Mouse (Mus musculus) myocyte (in vitro differentiated cells): ENCODE results near the gene Tmem206. TPM values are rescaled to one million over a fixed set of nuclear protein-coding genes. Genes with fewer than 3 reads are reported as not detected.

Experiments
- H3K27me3 ChIP-seq: one replicate; pipeline ENCODE4 v1.6.1; 2011; ENCODE audit not compliant: control insufficient read depth, insufficient read depth, insufficient read length
- H3K36me3 ChIP-seq: one replicate; pipeline ENCODE4 v1.6.1; 2011; ENCODE audit not compliant: control insufficient read depth, insufficient read depth
- H3K4me2 ChIP-seq: one replicate; pipeline ENCODE4 v1.6.1; 2011; ENCODE audit warnings: low read depth, control low read depth
- H3K4me3 ChIP-seq: one replicate; pipeline ENCODE4 v1.5.1; 2011; ENCODE audit warnings: mild to moderate bottlenecking, control low read depth, moderate library complexity
- H3K79me2 ChIP-seq: one replicate; pipeline ENCODE4 v1.6.1; 2011; ENCODE audit not compliant: control insufficient read depth, insufficient read depth
- H3ac ChIP-seq: one replicate; pipeline ENCODE4 v1.6.1; 2011; ENCODE audit not compliant: control insufficient read depth, insufficient read length
- CEBPB ChIP-seq: IDR thresholded peaks from 2 replicates; pipeline ENCODE4 v1.6.1; 2011; ENCODE audit warnings: mild to moderate bottlenecking, moderate library complexity; ENCODE audit not compliant: poor library complexity, insufficient read depth, severe bottlenecking
- E2F4 ChIP-seq: IDR thresholded peaks from one replicate; pipeline ENCODE4 v1.6.1; 2011; ENCODE audit warnings: mild to moderate bottlenecking, control low read depth, moderate library complexity; ENCODE audit not compliant: insufficient read depth
- MAX ChIP-seq: IDR thresholded peaks from one replicate; pipeline ENCODE4 v1.6.1; 2011; ENCODE audit warnings: low read depth, mild to moderate bottlenecking, control low read depth
- MYOD1 ChIP-seq, 3 experiments: IDR thresholded peaks; one replicate each; pipeline ENCODE4 v1.6.1; 2011; ENCODE audit warnings: control low read depth in 2 of 3, low read depth in 2 of 3, mild to moderate bottlenecking in 2 of 3, moderate library complexity in 1 of 3; ENCODE audit not compliant: insufficient read length in 2 of 3, control insufficient read depth in 1 of 3
- MYOG ChIP-seq, 3 experiments: IDR thresholded peaks; one replicate each; pipeline ENCODE4 v1.6.1; 2011; ENCODE audit warnings: control low read depth in 2 of 3, low read depth in 2 of 3, mild to moderate bottlenecking in 2 of 3; ENCODE audit not compliant: insufficient read length in 2 of 3, control insufficient read depth in 1 of 3, insufficient read depth in 1 of 3
- POLR2A ChIP-seq: IDR thresholded peaks from one replicate; pipeline ENCODE4 v1.6.1; 2011; ENCODE audit warnings: low read depth, mild to moderate bottlenecking, control low read depth, moderate library complexity; ENCODE audit not compliant: insufficient read length
- POLR2AphosphoS2 ChIP-seq: IDR thresholded peaks from one replicate; pipeline ENCODE4 v1.6.1; 2011; ENCODE audit warnings: low read depth, control low read depth; ENCODE audit not compliant: insufficient read length
- REST ChIP-seq: IDR thresholded peaks from one replicate; pipeline ENCODE4 v1.6.1; 2011; ENCODE audit warnings: mild to moderate bottlenecking, control low read depth, moderate library complexity; ENCODE audit not compliant: insufficient read depth, insufficient read length
- SRF ChIP-seq: IDR thresholded peaks from one replicate; pipeline ENCODE4 v1.6.1; 2011; ENCODE audit warnings: low read depth; ENCODE audit not compliant: control insufficient read depth, insufficient read length
- TCF12 ChIP-seq: IDR thresholded peaks from one replicate; pipeline ENCODE4 v1.6.1; 2011; ENCODE audit warnings: mild to moderate bottlenecking, control low read depth; ENCODE audit not compliant: poor library complexity, insufficient read depth, severe bottlenecking
- TCF3 ChIP-seq: IDR thresholded peaks from one replicate; pipeline ENCODE4 v1.6.1; 2011; ENCODE audit warnings: low read depth, control low read depth; ENCODE audit not compliant: insufficient read length
- USF1 ChIP-seq: IDR thresholded peaks from one replicate; pipeline ENCODE4 v1.6.1; 2011; ENCODE audit warnings: low read depth, mild to moderate bottlenecking, control low read depth, moderate library complexity
- polyA plus RNA-seq: library from polyadenylated mRNA; unstranded; fragments of >200 nt; fragmentation: generic; extraction: Trizol; gene quantifications from one replicate; pipeline ENCODE4 v1.2.1, GENCODE M21; 2012; ENCODE audit warnings: missing spikeins

The Tmem206 gene
- polyA plus RNA-seq, 1 experiment = 12.1 TPM

DNA sequence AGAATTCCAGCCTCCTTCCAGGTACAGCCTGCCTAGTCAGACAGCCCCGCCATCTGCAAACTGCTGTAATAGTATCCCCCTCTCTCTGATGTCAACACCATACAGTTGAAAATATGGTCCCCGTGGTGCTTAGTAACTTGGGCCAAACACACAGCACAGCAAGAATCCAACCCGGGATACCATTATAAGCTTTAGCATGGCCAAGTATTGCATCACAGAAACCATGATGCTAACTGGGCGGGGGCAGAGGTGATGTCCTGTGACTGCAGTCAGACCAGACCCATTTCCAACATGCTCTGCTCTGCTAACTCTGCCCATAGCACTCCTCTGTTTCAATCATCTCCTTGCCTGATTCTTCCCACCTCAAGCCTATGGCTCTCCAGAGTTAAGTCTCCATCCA lies 11.8 kb upstream of the Tmem206 start:
- peaks cover 10% of the 10 kb centered on the region for H3K79me2 ChIP-seq
- H3K4me3 ChIP-seq = no peak overlapping the region
- no peaks in the 10 kb centered on the region for H3K36me3 ChIP-seq
- TF ChIP-seq CEBPB = peak; percentile 67; the same call in 1 of the 2 replicates
- TF ChIP-seq USF1 = no peak
- TF ChIP-seq REST = no peak
- TF ChIP-seq POLR2A = peak; percentile 38
- H3K4me2 ChIP-seq = peak overlapping the region; percentile 19
- no peaks in the 10 kb centered on the region for H3K27me3 ChIP-seq
- H3ac ChIP-seq = no peak overlapping the region

- TF ChIP-seq TCF12 (no peak), TCF3 (no peak), SRF (no peak), MYOD1 (IDR thresholded peaks at IDR 0.05; ENCODE audit: control insufficient read depth in 1 of 3, insufficient read length in 2 of 3, low read depth in 2 of 3) (no peak), E2F4 (no peak), MAX (no peak)
- Histone ChIP-seq H3K4me3 (peak overlapping the region; percentile 56), H3ac (no peak overlapping the region), H3K4me2 (peak overlapping the region; percentile 98), H3K36me3 (no peaks in the 10 kb centered on the region), H3K27me3 (no peaks in the 10 kb centered on the region), H3K79me2 (peaks cover 10% of the 10 kb centered on the region)
These were observed 8.9 kb upstream of the Tmem206 start for GRCm38 (mm10) chr1:191316818-191317217.

GRCm38 (mm10) chr1:191317591-191318196 lies 8.0 kb upstream of the Tmem206 start, which contains the start of gene Nenf:
TSS of gene Nenf (minus strand) at chr1:191318194.
- Histone ChIP-seq H3K36me3 (no peaks in the 10 kb centered on the region), H3K27me3 (no peaks in the 10 kb centered on the region), H3K4me3 (peak within 1 kb of the TSS; percentile 56), H3K4me2 (peak within 1 kb of the TSS; percentile 98), H3K79me2 (peaks cover 10% of the 10 kb centered on the region), H3ac (peak within 1 kb of the TSS; percentile 39)
- TF ChIP-seq TCF12 (no peak), E2F4 (no peak), CEBPB (no peak), MAX (no peak), REST (no peak), MYOG (IDR thresholded peaks at IDR 0.05; ENCODE audit: control insufficient read depth in 1 of 3, insufficient read depth in 1 of 3, insufficient read length in 2 of 3, low read depth in 2 of 3) (no peak), POLR2AphosphoS2 (peak; percentile 84), TCF3 (no peak), POLR2A (peak; percentile 90)

GRCm38 (mm10) chr1:191318686-191319085 lies 7.0 kb upstream of the Tmem206 start:
- Histone ChIP-seq H3K79me2 (peaks cover 10% of the 10 kb centered on the region), H3K27me3 (no peaks in the 10 kb centered on the region), H3K36me3 (no peaks in the 10 kb centered on the region), H3K4me3 (peak overlapping the region; percentile 56), H3ac (no peak overlapping the region), H3K4me2 (peak overlapping the region; percentile 73)
- TF ChIP-seq SRF (no peak), TCF12 (no peak), MYOD1 (IDR thresholded peaks at IDR 0.05; ENCODE audit: control insufficient read depth in 1 of 3, insufficient read length in 2 of 3, low read depth in 2 of 3) (no peak), CEBPB (no peak), POLR2AphosphoS2 (no peak)

DNA sequence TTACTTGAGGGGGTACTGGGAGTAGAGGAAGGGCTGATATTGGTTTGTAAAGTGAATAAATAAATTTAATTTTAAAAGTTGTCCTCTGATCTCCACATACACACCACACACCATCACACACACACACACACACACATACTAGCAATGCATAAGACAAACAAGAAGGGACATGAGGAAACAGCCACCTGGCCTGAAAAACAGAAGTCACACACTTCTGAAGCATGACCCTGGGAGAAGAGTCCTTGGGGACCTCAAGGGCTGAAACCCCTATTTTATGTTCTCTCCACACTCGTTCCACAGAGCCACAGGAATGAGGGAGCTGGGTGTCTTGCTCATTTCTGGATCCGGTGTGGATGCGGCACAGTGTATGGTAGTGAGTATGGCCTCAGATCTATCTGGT lies 2.3 kb upstream of the Tmem206 start:
- Histone ChIP-seq H3ac (no peak overlapping the region), H3K27me3 (no peaks in the 10 kb centered on the region), H3K36me3 (no peaks in the 10 kb centered on the region), H3K4me2 (no peak overlapping the region), H3K4me3 (no peak overlapping the region), H3K79me2 (no peaks in the 10 kb centered on the region)
- no peak for TF ChIP-seq POLR2A
- TF ChIP-seq USF1 = no peak
- TF ChIP-seq POLR2AphosphoS2 = no peak
- no peak for TF ChIP-seq REST
- no peak for TF ChIP-seq MYOD1 (IDR thresholded peaks at IDR 0.05; ENCODE audit: control insufficient read depth in 1 of 3, insufficient read length in 2 of 3, low read depth in 2 of 3)
- no peak for TF ChIP-seq MAX
- TF ChIP-seq TCF3 = no peak
- TF ChIP-seq E2F4 = no peak
- TF ChIP-seq CEBPB = no peak
- no peak for TF ChIP-seq MYOG (IDR thresholded peaks at IDR 0.05; ENCODE audit: control insufficient read depth in 1 of 3, insufficient read depth in 1 of 3, insufficient read length in 2 of 3, low read depth in 2 of 3)
